Mouse (Mus musculus) kidney, adult 11 months (tissue): ENCODE data around the gene Tbl3.
A peak's percentile ranks its signal among the peaks of the same experiment; 100 is the strongest.

ENCODE experiments used
- DNase-seq: peaks from one replicate; pipeline ENCODE4 v3.0.0; 2022

Tbl3 gene

GRCm38 (mm10) chr17:24706982-24707800, at the start of gene Tbl3:
Gene Tbl3, minus strand, starts transcription at chr17:24707660.
- peak; percentile 91 for DNase-seq

- no peak for DNase-seq
Measured at GRCm38 (mm10) chr17:24752415-24753394, 45.2 kb upstream of the Tbl3 start, which contains the start of gene Hs3st6. Gene Hs3st6, plus strand, starts transcription at chr17:24752988.

GRCm38 (mm10) chr17:24751528-24751927, 44.1 kb upstream of the Tbl3 start:
- DNase-seq, result no peak

- no peak for DNase-seq
Measured at GRCm38 (mm10) chr17:24746986-24747385, 39.5 kb upstream of the Tbl3 start.

- peak; percentile 75 for DNase-seq
Measured at GRCm38 (mm10) chr17:24745526-24746497, 38.4 kb upstream of the Tbl3 start.

- DNase-seq, result no peak
Measured at GRCm38 (mm10) chr17:24744381-24744780, 36.9 kb upstream of the Tbl3 start.

GRCm38 (mm10) chr17:24743896-24744295, 36.4 kb upstream of the Tbl3 start:
- no peak for DNase-seq

GRCm38 (mm10) chr17:24742307-24742706, 34.8 kb upstream of the Tbl3 start:
- no peak for DNase-seq

GRCm38 (mm10) chr17:24739926-24740325, 32.5 kb upstream of the Tbl3 start:
- no peak for DNase-seq

- DNase-seq, result peak; percentile 81
Measured at GRCm38 (mm10) chr17:24738238-24738637, 30.8 kb upstream of the Tbl3 start.

GRCm38 (mm10) chr17:24737135-24737810, 29.8 kb upstream of the Tbl3 start:
- peak; percentile 68 for DNase-seq

GRCm38 (mm10) chr17:24736330-24737051, 29.0 kb upstream of the Tbl3 start, which contains the start of gene Msrb1:
Gene Msrb1, plus strand, starts transcription at chr17:24736642.
- DNase-seq, result peak; percentile 99

- DNase-seq, result no peak
Measured at GRCm38 (mm10) chr17:24735446-24735845, 28.0 kb upstream of the Tbl3 start.

- DNase-seq, result no peak
Measured at GRCm38 (mm10) chr17:24734513-24734912, 27.1 kb upstream of the Tbl3 start.

- no peak for DNase-seq
Measured at GRCm38 (mm10) chr17:24733434-24734050, 26.1 kb upstream of the Tbl3 start.

GRCm38 (mm10) chr17:24732233-24732935, 24.9 kb upstream of the Tbl3 start:
- DNase-seq, result no peak

- DNase-seq, result no peak
Measured at GRCm38 (mm10) chr17:24730787-24731186, 23.3 kb upstream of the Tbl3 start.

- DNase-seq, result no peak
Measured at GRCm38 (mm10) chr17:24729067-24729466, 21.6 kb upstream of the Tbl3 start.

- DNase-seq, result no peak
Measured at GRCm38 (mm10) chr17:24728184-24728583, 20.7 kb upstream of the Tbl3 start.

- no peak for DNase-seq
Measured at GRCm38 (mm10) chr17:24727618-24728017, 20.2 kb upstream of the Tbl3 start, which contains the start of gene Rpl3l. Gene Rpl3l, plus strand, starts transcription at chr17:24727820.
